Mouse (Mus musculus) liver, embryonic 12.5 days (tissue): ENCODE results near the gene Prdx2. TPM values are rescaled to one million over a fixed set of nuclear protein-coding genes. Genes with fewer than 3 reads are reported as not detected.

Experiments
- ATAC-seq: fragments of 200-750 bp; cut with Nextera tagmentation; 2 replicates; pipeline ENCODE4 v1.8.0; 2017; ENCODE audit warnings: moderate number of reproducible peaks, mild to moderate bottlenecking, moderate library complexity
- H3K27ac ChIP-seq: fragments of 300-500 bp; sonication (generic); 2 replicates; pipeline ENCODE4 v1.5.1; 2016; ENCODE audit warnings: mild to moderate bottlenecking
- H3K27me3 ChIP-seq: fragments of 300-500 bp; sonication (generic); replicated peaks from 2 replicates; pipeline ENCODE4 v1.6.1; 2016; ENCODE audit warnings: mild to moderate bottlenecking, moderate library complexity
- H3K36me3 ChIP-seq: fragments of 300-500 bp; sonication (generic); 2 replicates; pipeline ENCODE4 v1.6.1; 2016; ENCODE audit warnings: mild to moderate bottlenecking, moderate library complexity
- H3K4me1 ChIP-seq: fragments of 300-500 bp; sonication (generic); 2 replicates; pipeline ENCODE4 v1.6.1; 2016
- H3K4me2 ChIP-seq: fragments of 300-500 bp; sonication (generic); 2 replicates; pipeline ENCODE4 v1.6.1; 2016; ENCODE audit warnings: mild to moderate bottlenecking, moderate library complexity
- H3K4me3 ChIP-seq: fragments of 300-500 bp; sonication (generic); 2 replicates; pipeline ENCODE4 v1.5.1; 2016; ENCODE audit warnings: mild to moderate bottlenecking, moderate library complexity
- H3K9ac ChIP-seq: fragments of 300-500 bp; sonication (generic); 2 replicates; pipeline ENCODE4 v1.6.1; 2016; ENCODE audit warnings: mild to moderate bottlenecking, moderate library complexity
- H3K9me3 ChIP-seq: fragments of 300-500 bp; sonication (generic); replicated peaks from 2 replicates; pipeline ENCODE4 v1.6.1; 2016; ENCODE audit warnings: mild to moderate bottlenecking, moderate library complexity
- WGBS: fragments of 180-500 bp; shearing (Covaris S2); methylation state at CpG from one replicate; pipeline ENCODE4 v1.1.7; 2016; ENCODE audit not compliant: insufficient replicate concordance; 5-methylcytosine and 5-hydroxymethylcytosine counted together
- polyA plus RNA-seq: library from polyadenylated mRNA; unstranded; fragments of >200 nt; fragmentation: Nextera tagmentation; extraction: Ambion mirVana; gene quantifications from 2 replicates; pipeline ENCODE4 v1.2.1, GENCODE M21; 2016

Prdx2 gene
- polyA plus RNA-seq, 1 experiment from 2014 or later: 1,895 TPM

DNA sequence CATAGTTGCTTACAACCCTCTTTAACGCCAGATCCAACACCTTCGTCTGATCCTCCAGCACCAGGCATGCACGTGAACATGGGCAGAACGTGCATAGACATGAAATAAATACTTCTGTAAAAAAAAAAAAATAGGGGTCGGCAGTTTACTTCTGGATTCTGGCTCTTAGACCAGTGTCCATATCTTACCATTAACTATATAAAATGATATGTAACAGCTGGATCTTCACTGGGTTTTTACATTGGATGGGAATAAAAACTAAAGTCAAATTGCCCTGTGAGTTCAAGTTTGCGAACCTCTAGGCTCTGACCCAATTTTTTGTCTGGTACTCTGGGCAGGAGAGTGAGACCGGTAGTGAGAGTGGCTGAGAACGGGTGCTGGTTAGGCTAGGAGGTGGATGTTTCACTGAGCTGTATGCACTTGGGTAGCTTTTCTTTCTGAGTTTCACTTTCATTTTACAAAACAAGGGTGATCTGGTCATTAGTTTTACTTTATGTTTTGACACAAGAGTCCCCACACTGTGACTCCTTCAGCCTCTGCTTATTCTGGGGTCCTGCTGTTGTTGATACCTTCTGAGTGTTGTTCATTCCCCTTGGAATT is 5.3 kb downstream of the Prdx2 start:
- Histone ChIP-seq H3K27ac (peak overlapping the region; percentile 97), H3K4me1 (peaks cover 92% of the 10 kb centered on the region), H3K27me3 (no peaks in the 10 kb centered on the region), H3K4me2 (peak overlapping the region; percentile 94), H3K9ac (peak overlapping the region; percentile 94), H3K4me3 (peak overlapping the region; percentile 81), H3K9me3 (no peaks in the 10 kb centered on the region), H3K36me3 (peaks cover 55% of the 10 kb centered on the region)
- WGBS: 72% methylated on average over 8 of the region's 8 CpGs
- no peak for ATAC-seq

- Histone ChIP-seq H3K9ac (peak overlapping the region; percentile 94), H3K36me3 (peaks cover 52% of the 10 kb centered on the region), H3K4me3 (peak overlapping the region; percentile 81), H3K27ac (peak overlapping the region; percentile 97), H3K4me2 (peak overlapping the region; percentile 94), H3K4me1 (peaks cover 98% of the 10 kb centered on the region), H3K9me3 (no peaks in the 10 kb centered on the region), H3K27me3 (no peaks in the 10 kb centered on the region)
- WGBS: 23% methylated on average over 7 of the region's 7 CpGs
- no peak for ATAC-seq
These were observed 6.0 kb downstream of the Prdx2 start for GRCm38 (mm10) chr8:84975434-84975833.

DNA sequence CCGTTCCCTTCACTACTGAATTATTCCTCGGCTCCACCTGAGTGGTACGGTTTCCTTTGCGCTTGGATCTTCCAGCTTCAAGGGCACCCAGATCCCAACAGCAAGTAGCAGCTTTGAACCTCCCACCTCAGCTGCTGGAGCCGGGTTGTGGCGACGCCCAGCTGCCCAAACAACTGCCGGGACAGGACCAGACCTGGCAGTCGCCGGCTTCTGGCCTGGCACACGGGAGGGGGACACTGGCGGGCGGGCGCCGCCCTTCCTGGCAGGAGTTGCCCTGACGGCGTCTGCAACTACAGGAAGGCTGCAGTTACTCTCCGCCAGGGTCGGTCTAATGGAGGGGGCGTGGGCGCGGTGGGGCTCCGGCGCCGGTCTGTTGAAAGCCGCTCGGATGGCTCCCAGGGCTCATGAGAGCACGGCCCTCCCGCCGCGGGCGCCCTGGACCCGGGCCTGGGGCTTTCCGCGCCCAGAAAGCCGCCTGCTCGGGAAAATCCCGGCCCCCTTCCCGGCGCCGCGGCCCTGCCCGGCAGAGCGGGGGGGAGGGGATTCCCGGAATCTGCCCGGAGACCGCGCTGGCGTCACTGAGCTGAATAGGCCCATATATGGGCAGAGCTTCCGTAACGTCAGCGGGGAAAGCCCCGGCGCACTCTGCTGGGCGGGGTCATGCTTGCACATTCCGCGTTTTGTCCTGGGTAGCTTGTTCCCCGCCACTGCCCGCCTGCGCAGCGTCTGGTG is 6.8 kb downstream of the Prdx2 start:
- H3K4me2 ChIP-seq: peak overlapping the region; percentile 94
- peaks cover 98% of the 10 kb centered on the region for H3K4me1 ChIP-seq
- H3K9me3 ChIP-seq: no peaks in the 10 kb centered on the region
- H3K36me3 ChIP-seq: peaks cover 44% of the 10 kb centered on the region
- under 1% methylated on average over 61 of the region's 61 CpGs for WGBS
- H3K27ac ChIP-seq: peak overlapping the region; percentile 97
- H3K9ac ChIP-seq: peak overlapping the region; percentile 94
- H3K4me3 ChIP-seq: peak overlapping the region; percentile 81
- no peaks in the 10 kb centered on the region for H3K27me3 ChIP-seq
- peak; percentile 79 for ATAC-seq

DNA sequence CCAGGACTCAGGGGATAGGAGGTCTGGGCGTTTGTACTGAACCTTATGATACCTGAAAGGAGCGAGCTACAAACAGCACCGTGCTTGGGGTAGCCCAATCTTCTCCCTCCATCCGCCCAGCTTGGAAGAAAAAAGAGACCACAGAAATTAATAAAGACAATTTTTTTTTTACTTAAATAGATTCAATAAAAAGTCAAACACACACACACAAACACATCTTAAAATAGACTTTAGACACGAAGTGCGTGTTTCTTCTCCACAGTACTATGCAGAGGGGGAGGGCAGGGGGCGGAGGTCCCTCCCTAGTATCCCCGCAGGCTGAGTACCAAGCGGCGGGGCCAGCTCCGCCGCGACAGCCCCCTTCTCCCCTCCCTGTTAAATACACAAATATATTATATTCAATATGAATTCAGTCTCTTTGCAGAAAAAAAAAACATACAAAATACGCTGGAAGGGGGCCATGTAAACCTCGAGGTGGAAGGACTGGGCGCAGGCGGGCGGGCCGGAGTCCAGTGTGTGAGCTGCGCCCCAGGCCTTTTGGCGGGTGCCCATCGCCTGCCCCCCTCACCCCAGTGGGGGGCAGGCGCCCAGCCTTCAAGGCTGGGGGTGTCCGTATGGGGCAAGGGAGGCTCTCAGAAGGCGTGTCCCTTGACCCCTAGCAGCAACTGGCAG is 7.5 kb downstream of the Prdx2 start:
- peaks cover 98% of the 10 kb centered on the region for H3K4me1 ChIP-seq
- H3K9me3 ChIP-seq: no peaks in the 10 kb centered on the region
- peak overlapping the region; percentile 97 for H3K27ac ChIP-seq
- no peaks in the 10 kb centered on the region for H3K27me3 ChIP-seq
- H3K36me3 ChIP-seq: peaks cover 37% of the 10 kb centered on the region
- ATAC-seq: no peak
- peak overlapping the region; percentile 94 for H3K4me2 ChIP-seq
- WGBS: under 1% methylated on average over 25 of the region's 25 CpGs
- peak overlapping the region; percentile 81 for H3K4me3 ChIP-seq
- peak overlapping the region; percentile 86 for H3K9ac ChIP-seq

DNA sequence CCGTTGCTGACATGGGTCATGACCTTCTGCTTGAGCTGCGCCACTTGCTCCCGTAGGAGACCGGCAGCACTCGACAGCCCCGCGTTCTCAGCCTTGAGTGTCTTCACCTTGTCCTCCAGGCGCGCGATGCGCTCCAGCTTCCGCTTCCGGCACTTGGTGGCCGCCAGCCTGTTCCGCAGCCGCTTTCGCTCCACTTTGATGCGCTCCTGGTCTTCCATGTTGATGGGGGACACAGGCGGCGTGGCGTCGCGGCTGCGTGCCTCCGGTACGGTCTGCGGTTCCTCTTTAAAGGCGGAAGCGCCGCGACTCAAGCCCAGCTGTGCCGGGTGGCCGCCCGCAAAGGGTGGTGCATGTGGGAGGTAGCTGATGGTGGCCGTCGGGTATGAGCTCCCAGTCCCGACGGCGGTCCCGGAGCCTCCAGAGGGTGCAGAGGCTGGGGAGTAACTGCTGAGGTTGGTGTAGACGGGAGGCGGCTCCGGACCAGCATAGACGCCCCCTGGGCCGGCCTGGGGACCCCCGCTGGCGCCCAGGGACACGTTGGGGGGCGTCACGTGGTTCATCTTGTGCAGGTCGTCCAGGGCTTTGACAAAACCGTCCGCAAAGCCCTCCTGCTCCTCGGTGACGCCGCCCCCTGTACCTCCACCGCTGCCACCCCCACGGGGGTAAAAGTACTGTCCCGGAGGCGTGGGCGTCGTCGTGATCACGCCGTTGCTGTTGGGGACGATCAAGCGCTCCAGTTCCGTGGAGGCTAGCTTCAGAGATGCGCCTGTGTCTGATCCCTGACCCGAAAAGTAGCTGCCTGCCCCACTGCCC is 8.3 kb downstream of the Prdx2 start:
- WGBS: under 1% methylated on average over 70 of the region's 70 CpGs
- Histone ChIP-seq H3K4me2 (peak overlapping the region; percentile 94), H3K4me1 (peaks cover 98% of the 10 kb centered on the region)

GRCm38 (mm10) chr8:84978248-84978940 is 9.0 kb downstream of the Prdx2 start, which contains the start of gene Junb:
TSS of gene Junb (minus strand) at chr8:84978718.
- Histone ChIP-seq H3K27ac (peak within 1 kb of the TSS; percentile 97), H3K4me2 (peak within 1 kb of the TSS; percentile 94), H3K27me3 (no peaks in the 10 kb centered on the region), H3K9me3 (no peaks in the 10 kb centered on the region), H3K4me1 (peaks cover 96% of the 10 kb centered on the region), H3K36me3 (peaks cover 22% of the 10 kb centered on the region), H3K9ac (peak within 1 kb of the TSS; percentile 86), H3K4me3 (peak within 1 kb of the TSS; percentile 81)
- ATAC-seq: peak; percentile 40
- WGBS: under 1% methylated on average over 63 of the region's 63 CpGs

More for the DNA sequence above, 8.3 kb downstream of the Prdx2 start:
- peaks cover 30% of the 10 kb centered on the region for H3K36me3 ChIP-seq
- H3K27me3 ChIP-seq: no peaks in the 10 kb centered on the region
- ATAC-seq: no peak
- H3K4me3 ChIP-seq: peak overlapping the region; percentile 81
- H3K9me3 ChIP-seq: no peaks in the 10 kb centered on the region
- H3K9ac ChIP-seq: peak overlapping the region; percentile 86
- H3K27ac ChIP-seq: peak overlapping the region; percentile 97

DNA sequence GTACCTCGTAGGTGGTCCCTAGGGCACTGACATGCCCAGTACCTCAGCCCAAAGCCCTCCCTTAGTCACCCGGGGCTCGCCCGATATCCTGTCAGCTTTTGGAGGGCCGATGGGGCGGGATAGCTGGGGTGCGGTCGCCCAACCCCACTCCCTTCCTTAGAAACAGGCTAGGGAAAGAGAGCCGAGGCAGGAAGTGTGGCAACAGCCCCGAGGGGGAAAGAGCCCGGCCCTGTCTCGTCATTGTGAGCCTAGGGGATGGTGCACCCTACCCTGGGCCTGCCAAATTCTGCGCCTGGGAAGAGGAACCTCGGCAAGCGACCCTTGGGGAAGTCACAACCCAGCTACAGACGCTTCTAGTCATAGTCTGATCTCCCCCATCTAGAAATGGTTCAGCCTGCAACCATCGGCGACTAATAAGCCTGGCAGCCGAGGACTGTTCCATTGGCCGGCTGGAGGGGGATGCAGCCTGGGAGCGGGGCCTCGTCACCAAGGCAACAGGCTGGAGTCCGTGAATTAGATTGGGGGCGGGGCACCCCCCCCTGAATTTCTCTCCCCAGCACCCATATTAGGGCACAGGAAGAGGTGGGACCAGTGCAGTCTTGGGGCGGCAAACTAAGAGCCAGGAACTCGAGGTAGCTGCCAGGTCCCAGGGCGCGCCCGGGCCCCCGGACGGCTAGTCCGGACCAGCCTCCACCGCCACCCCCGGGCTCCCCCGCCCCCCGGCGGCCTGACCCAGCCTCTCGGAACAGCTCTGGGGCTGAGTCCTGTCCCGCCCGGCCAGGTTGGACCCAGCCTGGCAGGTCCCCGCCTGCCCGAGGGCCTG is 10.4 kb downstream of the Prdx2 start:
- peaks cover 8% of the 10 kb centered on the region for H3K36me3 ChIP-seq
- H3K9ac ChIP-seq: peak overlapping the region; percentile 86
- no peaks in the 10 kb centered on the region for H3K9me3 ChIP-seq
- no peaks in the 10 kb centered on the region for H3K27me3 ChIP-seq
- H3K4me1 ChIP-seq: peaks cover 96% of the 10 kb centered on the region
- H3K4me2 ChIP-seq: peak overlapping the region; percentile 94
- H3K4me3 ChIP-seq: peak overlapping the region; percentile 81
- H3K27ac ChIP-seq: peak overlapping the region; percentile 97
- peak; percentile 55 for ATAC-seq
- WGBS: under 1% methylated on average over 35 of the region's 42 CpGs

DNA sequence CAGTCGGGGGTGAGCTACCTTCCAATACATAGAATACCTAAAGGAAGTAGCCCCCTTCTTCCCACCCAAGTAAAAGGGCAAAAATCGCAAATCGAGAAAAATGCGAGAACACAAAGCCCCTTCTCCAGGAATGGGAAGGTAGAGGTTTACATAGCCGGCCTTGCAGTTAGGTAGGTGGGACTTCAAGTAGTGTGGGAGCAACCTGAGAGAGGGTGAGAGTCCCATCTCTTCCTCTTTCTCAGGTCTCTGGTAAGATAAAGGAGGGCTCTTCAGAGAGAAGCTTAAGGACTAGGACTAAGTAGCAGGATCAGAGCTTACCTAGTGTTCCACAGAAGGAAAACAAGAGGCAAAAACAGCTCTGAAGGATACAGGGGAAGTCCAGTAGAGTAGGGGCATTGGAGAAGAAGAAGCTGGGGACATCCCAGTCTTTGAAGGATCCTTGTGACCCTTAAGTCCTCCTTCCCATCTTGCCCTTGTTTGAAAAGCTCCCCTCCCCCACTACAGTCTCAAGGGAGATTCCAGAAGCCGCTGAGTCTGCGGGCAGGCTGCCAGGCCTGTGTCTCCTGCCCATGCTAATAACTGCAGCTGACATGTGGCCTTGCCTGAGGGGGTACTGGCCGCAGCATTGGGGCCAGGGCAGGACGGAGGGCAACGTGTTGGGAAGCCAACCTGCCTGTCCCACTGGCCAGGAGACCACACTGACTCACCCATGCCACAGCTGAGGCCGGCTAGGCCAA is 11.4 kb downstream of the Prdx2 start:
- Histone ChIP-seq H3K27ac (peak overlapping the region; percentile 97), H3K4me3 (peak overlapping the region; percentile 81), H3K27me3 (no peaks in the 10 kb centered on the region), H3K9ac (peak overlapping the region; percentile 14; the same call in 1 of the 2 replicates), H3K9me3 (no peaks in the 10 kb centered on the region), H3K36me3 (no peaks in the 10 kb centered on the region), H3K4me2 (peak overlapping the region; percentile 94), H3K4me1 (peaks cover 96% of the 10 kb centered on the region)
- WGBS: 40% methylated on average over 11 of the region's 11 CpGs
- no peak for ATAC-seq

GRCm38 (mm10) chr8:84981644-84982498 is 12.5 kb downstream of the Prdx2 start:
- no peaks in the 10 kb centered on the region for H3K27me3 ChIP-seq
- no peaks in the 10 kb centered on the region for H3K9me3 ChIP-seq
- H3K9ac ChIP-seq: no peak overlapping the region
- 60% methylated on average over 15 of the region's 15 CpGs for WGBS
- no peaks in the 10 kb centered on the region for H3K36me3 ChIP-seq
- H3K4me1 ChIP-seq: peaks cover 98% of the 10 kb centered on the region
- H3K4me3 ChIP-seq: no peak overlapping the region
- no peak for ATAC-seq
- peak overlapping the region; percentile 97; the same call in 1 of the 2 replicates for H3K27ac ChIP-seq
- H3K4me2 ChIP-seq: no peak overlapping the region
